Comparison of ENCODE assay signal across 23 mouse cellular contexts in genomic region chr6:137804121-137804520, GRCm38 (mm10). TPM values are rescaled to one million over a fixed set of nuclear protein-coding genes. Genes with fewer than 3 reads are reported as not detected.
DNase-seq lines count a peak whose midpoint lies in the region; ATAC-seq lines count a peak whose summit lies in the region.
"Had no signal": no experiment of that assay in that cellular context is flagged by ENCODE, and none has a peak within 500 bp of the region (broad histone marks: within the 10 kb centered on the region; RNA-seq: fewer than 3 reads in every experiment).

No protein-coding gene starts in this region.

- H3K9me3 ChIP-seq in heart, embryonic 13.5 days, result peaks cover 24% of the 10 kb centered on the region
- peaks cover 12% of the 10 kb centered on the region for H3K9me3 ChIP-seq in kidney, embryonic 15.5 days (replicated peaks)
- peaks cover 4% of the 10 kb centered on the region; the same call in 1 of the 2 replicates for H3K9me3 ChIP-seq in limb, embryonic 10.5 days (replicated peaks)

- 82% methylated on average over 7 of the region's 7 CpGs for WGBS in heart, embryonic 13.5 days
- WGBS in kidney, embryonic 15.5 days, result 59% methylated on average over 7 of the region's 7 CpGs
- WGBS in limb, embryonic 10.5 days, result 75% methylated on average over 7 of the region's 7 CpGs

- H3K4me2 ChIP-seq in heart, embryonic 13.5 days, result no peak overlapping the region
- no peak overlapping the region for H3K4me2 ChIP-seq in kidney, embryonic 15.5 days
- H3K4me2 ChIP-seq: forebrain, embryonic 13.5 days had no signal

- peaks cover 35% of the 10 kb centered on the region for H3K36me3 ChIP-seq in heart, embryonic 13.5 days
- H3K36me3 ChIP-seq in kidney, embryonic 15.5 days, result peaks cover 25% of the 10 kb centered on the region
- H3K36me3 ChIP-seq in limb, embryonic 10.5 days, result peaks cover 31% of the 10 kb centered on the region

- no peak for DNase-seq in heart, postnatal 14 days
- DNase-seq in kidney, adult 8-10 months, result no peak
- no peak for DNase-seq in limb, embryonic 10.5 days (ENCODE audit: low spot score)
- DNase-seq in adrenal gland, postnatal 4 days (ENCODE audit: low spot score in 2 of 2), result no peak
- DNase-seq: adrenal gland, postnatal 14 days; cerebellum, adult 8-10 months; cerebellum, postnatal 36 days; gastrocnemius, postnatal 36 days; liver, postnatal 0 days; right cerebral cortex, adult 18-20 months; thymus, adult 18-20 months; thymus, postnatal 36 days had no signal

- H3K9ac ChIP-seq in heart, embryonic 13.5 days, result no peak overlapping the region
- no peak overlapping the region for H3K9ac ChIP-seq in kidney, embryonic 15.5 days
- H3K9ac ChIP-seq: forebrain, embryonic 13.5 days; liver, postnatal 0 days had no signal

- no peak for ATAC-seq in heart, embryonic 13.5 days (ENCODE audit: extremely low read depth, insufficient number of reproducible peaks, low FRiP score, low TSS enrichment)
- ATAC-seq in kidney, embryonic 15.5 days (replicated peaks; ENCODE audit: low FRiP score), result peak; percentile 16; the same call in 1 of the 2 replicates
- ATAC-seq in megakaryocyte, adult 5-6 weeks (ENCODE audit: poor library complexity, severe bottlenecking), result no peak
- ATAC-seq: CD4-positive, CD25-positive, alpha-beta regulatory T cell, adult 4 months; forebrain, embryonic 13.5 days; hindbrain, postnatal 0 days; intestine, embryonic 16.5 days; liver, postnatal 0 days; lung, postnatal 0 days had no signal

- intact Hi-C loops in heart, postnatal 14 days (cut with DNase I), result no loop called here

- no peaks in the 10 kb centered on the region for H3K27me3 ChIP-seq in heart, embryonic 13.5 days (replicated peaks)
- no peaks in the 10 kb centered on the region for H3K27me3 ChIP-seq in kidney, embryonic 15.5 days
- H3K27me3 ChIP-seq in limb, embryonic 10.5 days (ENCODE audit: low read depth, poor library complexity, severe bottlenecking), result no peaks in the 10 kb centered on the region
- H3K27me3 ChIP-seq: forebrain, embryonic 13.5 days had no signal

- H3K27ac ChIP-seq in heart, embryonic 13.5 days (replicated peaks), result 0 out of 2 replicates have a peak overlapping the region, but pooled peaks have one; percentile 20
- peak overlapping the region; percentile 60 for H3K27ac ChIP-seq in kidney, embryonic 15.5 days
- peak overlapping the region; percentile 71 for H3K27ac ChIP-seq in limb, embryonic 10.5 days
- H3K27ac ChIP-seq: forebrain, embryonic 13.5 days; hindbrain, postnatal 0 days; macrophage had no signal

- peaks cover 6% of the 10 kb centered on the region for H3K4me1 ChIP-seq in heart, embryonic 13.5 days
- peaks cover 35% of the 10 kb centered on the region for H3K4me1 ChIP-seq in kidney, embryonic 15.5 days
- peaks cover 39% of the 10 kb centered on the region for H3K4me1 ChIP-seq in limb, embryonic 10.5 days
- H3K4me1 ChIP-seq: forebrain, embryonic 13.5 days had no signal

- H3K4me3 ChIP-seq in heart, embryonic 13.5 days, result no peak overlapping the region
- H3K4me3 ChIP-seq in kidney, embryonic 15.5 days (replicated peaks), result no peak overlapping the region
- H3K4me3 ChIP-seq in limb, embryonic 10.5 days, result no peak overlapping the region
- H3K4me3 ChIP-seq: erythroblast, embryonic 14.5 days; forebrain, embryonic 13.5 days; midbrain, embryonic 10.5 days had no signal

RNA-seq across cellular contexts. Expression of gene Dera, which starts 49.8 kb away (rescaled TPM):
- polyA plus RNA-seq in heart, embryonic 13.5 days (2015; fragmentation: Nextera tagmentation; extraction: Ambion mirVana), result 47.7 and 53.8 TPM in 2 replicates
- 10 to 100 TPM; 10.2 to 10.9 TPM for total RNA-seq in heart, postnatal 14 days (2021)
- polyA plus RNA-seq in kidney, embryonic 15.5 days (2015; fragmentation: Nextera tagmentation; extraction: Ambion mirVana), result 66.3 and 70.0 TPM in 2 replicates
- polyA plus RNA-seq in limb, embryonic 10.5 days (2016; fragmentation: Nextera tagmentation; extraction: Ambion mirVana), result 76.0 and 87.9 TPM in 2 replicates
- total RNA-seq in megakaryocyte, adult 5-6 weeks (2015), result 43.3 and 45.3 TPM in 2 replicates
- total RNA-seq in megakaryocyte, adult 5-6 weeks (2017), result 50.6 and 53.0 TPM in 2 replicates
- total RNA-seq in adrenal gland, postnatal 4 days (2021), result 10 to 100 TPM; 35.9 to 38.0 TPM

Comparison
In these comparisons a context has a peak if more than half of its experiments do, and no peak if none do; other contexts are left out.
1. H3K27ac ChIP-seq: peak in every context shown above with its lines; median percentile 71 in limb, embryonic 10.5 days; 60 in kidney, embryonic 15.5 days; 20 in heart, embryonic 13.5 days.